9 mouse cellular contexts compared by ENCODE assay signal in the genomic region with DNA sequence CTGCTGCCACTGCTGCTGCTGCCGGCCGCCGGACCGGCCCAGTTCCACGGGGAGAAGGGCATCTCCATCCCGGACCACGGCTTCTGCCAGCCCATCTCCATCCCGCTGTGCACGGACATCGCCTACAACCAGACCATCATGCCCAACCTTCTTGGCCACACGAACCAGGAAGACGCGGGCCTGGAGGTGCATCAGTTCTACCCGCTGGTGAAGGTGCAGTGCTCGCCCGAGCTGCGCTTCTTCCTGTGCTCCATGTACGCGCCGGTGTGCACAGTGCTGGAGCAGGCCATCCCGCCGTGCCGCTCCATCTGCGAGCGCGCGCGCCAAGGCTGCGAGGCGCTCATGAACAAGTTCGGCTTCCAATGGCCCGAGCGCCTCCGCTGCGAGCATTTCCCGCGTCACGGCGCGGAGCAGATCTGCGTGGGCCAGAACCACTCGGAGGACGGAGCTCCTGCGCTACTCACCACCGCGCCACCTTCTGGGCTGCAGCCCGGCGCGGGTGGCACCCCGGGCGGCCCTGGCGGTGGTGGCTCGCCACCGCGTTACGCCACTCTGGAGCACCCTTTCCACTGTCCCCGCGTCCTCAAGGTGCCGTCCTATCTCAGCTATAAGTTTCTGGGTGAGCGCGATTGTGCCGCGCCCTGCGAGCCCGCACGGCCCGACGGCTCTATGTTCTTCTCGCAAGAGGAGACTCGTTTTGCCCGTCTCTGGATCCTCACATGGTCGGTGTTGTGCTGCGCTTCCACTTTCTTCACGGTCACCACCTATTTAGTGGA. TPM values are rescaled to one million over a fixed set of nuclear protein-coding genes. Genes with fewer than 3 reads are reported as not detected.
DNase-seq lines count a peak whose midpoint lies in the region; ATAC-seq and TF ChIP-seq lines count a peak whose summit lies in the region.
"Had no signal": no experiment of that assay in that cellular context is flagged by ENCODE, and none has a peak within 500 bp of the region (broad histone marks: within the 10 kb centered on the region; RNA-seq: fewer than 3 reads in every experiment).

No protein-coding gene starts in this region.

- H3K27ac ChIP-seq in layer of hippocampus, adult 2 months: peak overlapping the region; percentile 47; the same call in 1 of the 2 replicates
- peak overlapping the region; percentile 98 for H3K27ac ChIP-seq in intestine, embryonic 14.5 days (ENCODE audit: low read depth)
- H3K27ac ChIP-seq in liver, embryonic 12.5 days: peak overlapping the region; percentile 62
- H3K27ac ChIP-seq in neural tube, embryonic 15.5 days (replicated peaks): peak overlapping the region; percentile 91

- H3K4me3 ChIP-seq in layer of hippocampus, adult 2 months: peak overlapping the region; percentile 60
- H3K4me3 ChIP-seq in intestine, embryonic 14.5 days (ENCODE audit: low read depth, low read length): peak overlapping the region; percentile 90
- peak overlapping the region; percentile 54 for H3K4me3 ChIP-seq in liver, embryonic 12.5 days
- peak overlapping the region; percentile 72 for H3K4me3 ChIP-seq in neural tube, embryonic 15.5 days (replicated peaks)

- peak; percentile 38 for ATAC-seq in intestine, embryonic 14.5 days (replicated peaks; ENCODE audit: low FRiP score, low TSS enrichment, low read depth)
- 0 out of 2 replicates have a peak, but pooled peaks have one; percentile 18 for ATAC-seq in liver, embryonic 12.5 days
- ATAC-seq in neural tube, embryonic 15.5 days (ENCODE audit: low FRiP score): peak; percentile 46

- H3K9ac ChIP-seq in intestine, embryonic 14.5 days (ENCODE audit: low read length): peak overlapping the region; percentile 91
- peak overlapping the region; percentile 55 for H3K9ac ChIP-seq in liver, embryonic 12.5 days
- peak overlapping the region; percentile 63 for H3K9ac ChIP-seq in neural tube, embryonic 15.5 days (replicated peaks)

- peak; percentile 56 for TF ChIP-seq CTCF in layer of hippocampus, adult 2 months (conservative IDR thresholded peaks at IDR 0.05)

- H3K9me3 ChIP-seq in intestine, embryonic 14.5 days (ENCODE audit: control insufficient read depth, low read length): no peaks in the 10 kb centered on the region
- H3K9me3 ChIP-seq in liver, embryonic 12.5 days (replicated peaks): no peaks in the 10 kb centered on the region
- no peaks in the 10 kb centered on the region for H3K9me3 ChIP-seq in neural tube, embryonic 15.5 days (replicated peaks)

- under 1% methylated on average over 74 of the region's 74 CpGs for WGBS in intestine, embryonic 14.5 days
- 3% methylated on average over 74 of the region's 74 CpGs for WGBS in liver, embryonic 12.5 days (ENCODE audit: insufficient replicate concordance)
- WGBS in neural tube, embryonic 15.5 days: under 1% methylated on average over 69 of the region's 74 CpGs

- no peaks in the 10 kb centered on the region; the same call in 1 of the 2 replicates for H3K36me3 ChIP-seq in intestine, embryonic 14.5 days (ENCODE audit: control insufficient read depth, insufficient read depth, low read length)
- H3K36me3 ChIP-seq in liver, embryonic 12.5 days: no peaks in the 10 kb centered on the region
- H3K36me3 ChIP-seq in neural tube, embryonic 15.5 days: no peaks in the 10 kb centered on the region

- peak overlapping the region; percentile 76 for H3K4me2 ChIP-seq in intestine, embryonic 14.5 days (ENCODE audit: low read length)
- peak overlapping the region; percentile 65 for H3K4me2 ChIP-seq in liver, embryonic 12.5 days
- peak overlapping the region; percentile 90 for H3K4me2 ChIP-seq in neural tube, embryonic 15.5 days

- no peak for DNase-seq in layer of hippocampus, adult 2 months (ENCODE audit: low spot score in 2 of 2)
- no peak for DNase-seq in layer of hippocampus, adult 11-12 months (ENCODE audit: low spot score)
- DNase-seq in adrenal gland, postnatal 36 days: peak; percentile 49 to 64
- DNase-seq in frontal cortex, postnatal 36 days (ENCODE audit: low spot score in 2 of 2): peak; percentile 30 to 41
- no peak for DNase-seq in intestine, embryonic 14.5 days (ENCODE audit: low spot score)
- no peak for DNase-seq in thymus, postnatal 14 days

- no peaks in the 10 kb centered on the region for H3K27me3 ChIP-seq in intestine, embryonic 14.5 days (replicated peaks; ENCODE audit: control insufficient read depth, insufficient read depth, low read length)
- peaks cover 94% of the 10 kb centered on the region for H3K27me3 ChIP-seq in liver, embryonic 12.5 days (replicated peaks)
- no peaks in the 10 kb centered on the region for H3K27me3 ChIP-seq in neural tube, embryonic 15.5 days (replicated peaks)

- H3K4me1 ChIP-seq in intestine, embryonic 14.5 days (replicated peaks; ENCODE audit: control insufficient read depth, insufficient read depth, low read length): peaks cover 26% of the 10 kb centered on the region
- H3K4me1 ChIP-seq in liver, embryonic 12.5 days: peaks cover 10% of the 10 kb centered on the region
- peaks cover 60% of the 10 kb centered on the region for H3K4me1 ChIP-seq in neural tube, embryonic 15.5 days

RNA-seq across cellular contexts. Expression of gene Fzd2, which starts 0.8 kb away (rescaled TPM):
- 1 to 10 TPM; 7.5 to 9.2 TPM for total RNA-seq in layer of hippocampus, adult 2 months (2021)
- total RNA-seq in adrenal gland, postnatal 36 days (2021): 1 to 10 TPM; 3.1 to 4.2 TPM
- polyA plus RNA-seq in intestine, embryonic 14.5 days (2014; fragmentation: Nextera tagmentation; extraction: Ambion mirVana): 20.4 and 21.9 TPM in 2 replicates
- polyA plus RNA-seq in liver, embryonic 12.5 days (2016; fragmentation: Nextera tagmentation; extraction: Ambion mirVana): 3.5 and 4.7 TPM in 2 replicates
- polyA plus RNA-seq in neural tube, embryonic 15.5 days (2015; fragmentation: Nextera tagmentation; extraction: Ambion mirVana): 8.0 and 10.8 TPM in 2 replicates

RNA-seq across cellular contexts. Expression of gene Gm11627, which starts 25.7 kb away (rescaled TPM):
- total RNA-seq in layer of hippocampus, adult 2 months (2021): 1 to 10 TPM; 3.9 to 4.2 TPM
- total RNA-seq in adrenal gland, postnatal 36 days (2021): under 1 TPM in 1 of 2 experiments, not detected in 1; 0.69 TPM
- 13.5 and 15.7 TPM in 2 replicates for polyA plus RNA-seq in intestine, embryonic 14.5 days (2014; fragmentation: Nextera tagmentation; extraction: Ambion mirVana)
- 0.51 and 0.96 TPM in 2 replicates for polyA plus RNA-seq in liver, embryonic 12.5 days (2016; fragmentation: Nextera tagmentation; extraction: Ambion mirVana)
- 6.6 and 7.1 TPM in 2 replicates for polyA plus RNA-seq in neural tube, embryonic 15.5 days (2015; fragmentation: Nextera tagmentation; extraction: Ambion mirVana)

RNA-seq across cellular contexts. Expression of gene Gpatch8, which starts 48.8 kb away (rescaled TPM):
- total RNA-seq in layer of hippocampus, adult 2 months (2021): 10 to 100 TPM; 53.0 to 58.9 TPM
- total RNA-seq in adrenal gland, postnatal 36 days (2021): 10 to 100 TPM; 25.9 to 31.1 TPM
- polyA plus RNA-seq in intestine, embryonic 14.5 days (2014; fragmentation: Nextera tagmentation; extraction: Ambion mirVana): 40.1 and 49.6 TPM in 2 replicates
- 25.8 and 26.5 TPM in 2 replicates for polyA plus RNA-seq in liver, embryonic 12.5 days (2016; fragmentation: Nextera tagmentation; extraction: Ambion mirVana)
- 68.2 and 71.6 TPM in 2 replicates for polyA plus RNA-seq in neural tube, embryonic 15.5 days (2015; fragmentation: Nextera tagmentation; extraction: Ambion mirVana)

RNA-seq across cellular contexts. Expression of gene Meioc, which starts 58.6 kb away (rescaled TPM):
- total RNA-seq in layer of hippocampus, adult 2 months (2021): not detected
- not detected for total RNA-seq in adrenal gland, postnatal 36 days (2021)
- polyA plus RNA-seq in intestine, embryonic 14.5 days (2014; fragmentation: Nextera tagmentation; extraction: Ambion mirVana): 0.31 and 1.3 TPM in 2 replicates
- 0.20 and 0.26 TPM in 2 replicates for polyA plus RNA-seq in liver, embryonic 12.5 days (2016; fragmentation: Nextera tagmentation; extraction: Ambion mirVana)
- 0.19 and 0.27 TPM in 2 replicates for polyA plus RNA-seq in neural tube, embryonic 15.5 days (2015; fragmentation: Nextera tagmentation; extraction: Ambion mirVana)
- total RNA-seq: layer of hippocampus, postnatal 36 days had no signal

Comparison
In these comparisons a context has a peak if more than half of its experiments do, and no peak if none do; other contexts are left out.
1. DNase-seq: peak in adrenal gland, postnatal 36 days (2 of 2) and frontal cortex, postnatal 36 days (2 of 2); none in layer of hippocampus, adult 2 months (0 of 2), layer of hippocampus, adult 11-12 months (single experiment), intestine, embryonic 14.5 days (single experiment) and thymus, postnatal 14 days (single experiment).
2. H3K27ac ChIP-seq: peak in every context shown above with its lines; median percentile 98 in intestine, embryonic 14.5 days; 91 in neural tube, embryonic 15.5 days; 62 in liver, embryonic 12.5 days; 47 in layer of hippocampus, adult 2 months.
3. Peak in every context shown above with its lines, with median percentiles within 50 percentile points of each other: H3K4me3 ChIP-seq, ATAC-seq, H3K4me2 ChIP-seq and H3K9ac ChIP-seq.